ENCODE assay signal across 8 mouse cellular contexts in the genomic region with DNA sequence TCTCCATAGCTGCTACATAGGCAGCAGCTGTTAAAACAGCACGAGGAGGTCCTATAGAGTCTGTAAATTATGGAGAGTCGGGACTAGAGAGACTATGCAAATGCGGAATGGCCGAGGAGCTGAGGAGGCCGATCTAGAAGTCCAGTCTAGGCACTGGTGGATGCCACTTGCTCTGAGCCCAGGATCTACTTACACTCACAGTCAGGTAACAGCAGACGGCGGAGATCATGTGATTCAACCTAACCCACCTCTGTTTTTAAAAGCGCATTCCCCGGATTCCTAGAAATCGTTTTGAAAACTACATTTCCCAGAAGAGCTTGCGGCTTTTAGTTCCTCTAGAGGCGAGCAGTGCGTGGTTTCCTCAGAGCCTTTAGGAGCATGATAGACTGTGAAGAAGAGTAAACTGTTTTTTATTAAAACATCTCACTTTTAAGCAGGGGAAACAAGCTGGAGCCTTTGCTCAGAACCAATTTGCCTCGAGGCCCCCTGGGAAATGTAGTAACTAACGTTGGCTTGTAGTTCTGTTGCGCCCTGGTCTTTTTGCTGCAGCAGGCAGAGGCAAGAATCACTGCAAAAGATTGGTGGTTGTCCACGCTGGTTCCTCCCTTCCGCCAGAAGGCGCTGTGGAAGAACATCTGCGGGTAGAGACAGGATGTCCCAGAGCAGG.
DNase-seq lines count a peak whose midpoint lies in the region; ATAC-seq lines count a peak whose summit lies in the region.

No protein-coding gene starts in this region.

- peak overlapping the region; percentile 55 for H3K4me3 ChIP-seq in forebrain, embryonic 15.5 days
- peak overlapping the region; percentile 48 for H3K4me3 ChIP-seq in liver, embryonic 13.5 days (replicated peaks)
- peak overlapping the region; percentile 27 for H3K4me3 ChIP-seq in neural tube, embryonic 11.5 days (ENCODE audit: low read depth, low read length)

- peak overlapping the region; percentile 51 for H3K9ac ChIP-seq in forebrain, embryonic 15.5 days (replicated peaks)
- H3K9ac ChIP-seq in liver, embryonic 13.5 days = no peak overlapping the region
- H3K9ac ChIP-seq in neural tube, embryonic 11.5 days (ENCODE audit: low read length) = peak overlapping the region; percentile 2; the same call in 1 of the 2 replicates

- H3K9me3 ChIP-seq in forebrain, embryonic 15.5 days = no peaks in the 10 kb centered on the region
- no peaks in the 10 kb centered on the region for H3K9me3 ChIP-seq in liver, embryonic 13.5 days (replicated peaks)
- H3K9me3 ChIP-seq in neural tube, embryonic 11.5 days (ENCODE audit: control insufficient read depth, low read length) = no peaks in the 10 kb centered on the region

- peak; percentile 89 for ATAC-seq in cerebellum, adult (ENCODE audit: insufficient number of reproducible peaks, low FRiP score, low TSS enrichment)
- peak; percentile 88 for ATAC-seq in forebrain, embryonic 15.5 days (replicated peaks)
- 0 out of 2 replicates have a peak, but pooled peaks have one; percentile 50 for ATAC-seq in liver, embryonic 13.5 days (ENCODE audit: low read depth)
- ATAC-seq in neural tube, embryonic 11.5 days (ENCODE audit: insufficient read depth, low FRiP score, low TSS enrichment) = peak; percentile 67

- H3K27ac ChIP-seq in forebrain, embryonic 15.5 days (replicated peaks) = peak overlapping the region; percentile 85
- no peak overlapping the region for H3K27ac ChIP-seq in liver, embryonic 13.5 days
- H3K27ac ChIP-seq in neural tube, embryonic 11.5 days (ENCODE audit: low read depth, low read length) = no peak overlapping the region

- no peaks in the 10 kb centered on the region for H3K36me3 ChIP-seq in forebrain, embryonic 15.5 days
- no peaks in the 10 kb centered on the region for H3K36me3 ChIP-seq in liver, embryonic 13.5 days
- no peaks in the 10 kb centered on the region for H3K36me3 ChIP-seq in neural tube, embryonic 11.5 days (ENCODE audit: control insufficient read depth, insufficient read depth, low read length)

- H3K4me1 ChIP-seq in forebrain, embryonic 15.5 days = peaks cover 11% of the 10 kb centered on the region
- no peaks in the 10 kb centered on the region for H3K4me1 ChIP-seq in liver, embryonic 13.5 days (replicated peaks)
- H3K4me1 ChIP-seq in neural tube, embryonic 11.5 days (ENCODE audit: control insufficient read depth, insufficient read depth, low read length) = no peaks in the 10 kb centered on the region

- WGBS in forebrain, embryonic 15.5 days = 3% methylated on average over 20 of the region's 20 CpGs
- 3% methylated on average over 20 of the region's 20 CpGs for WGBS in liver, embryonic 13.5 days (ENCODE audit: insufficient replicate concordance)
- WGBS in neural tube, embryonic 11.5 days = 4% methylated on average over 20 of the region's 20 CpGs

- H3K4me2 ChIP-seq in forebrain, embryonic 15.5 days (replicated peaks) = peak overlapping the region; percentile 68
- H3K4me2 ChIP-seq in liver, embryonic 13.5 days = peak overlapping the region; percentile 52
- H3K4me2 ChIP-seq in neural tube, embryonic 11.5 days (ENCODE audit: low read depth) = peak overlapping the region; percentile 36

- H3K27me3 ChIP-seq in forebrain, embryonic 15.5 days = no peaks in the 10 kb centered on the region
- H3K27me3 ChIP-seq in liver, embryonic 13.5 days = no peaks in the 10 kb centered on the region
- no peaks in the 10 kb centered on the region for H3K27me3 ChIP-seq in neural tube, embryonic 11.5 days (ENCODE audit: control insufficient read depth, insufficient read depth, low read length)

- peak; percentile 20 to 21 for DNase-seq in CD8-positive naive resting alpha-beta T cell, adult 2 months (ENCODE audit: low read depth in 2 of 2, low spot score in 2 of 2)
- DNase-seq in heart, postnatal 10 days = peak; percentile 78 to 82
- DNase-seq in kidney, postnatal 36 days = peak; percentile 81 to 85
- DNase-seq in liver, embryonic 13.5 days = peak; percentile 19
- DNase-seq in neural tube, embryonic 11.5 days (ENCODE audit: low spot score) = peak; percentile 80
- peak; percentile 79 for DNase-seq in testis, postnatal 10 days (ENCODE audit: low spot score)

- intact Hi-C loops in heart, postnatal 10 days (cut with DNase I) = loop anchor here (5.0 kb wide), 2 partner anchors 65 to 130 kb away; no protein-coding TSS in a partner anchor

Comparison
In these comparisons a context has a peak if more than half of its experiments do, and no peak if none do; other contexts are left out.
1. DNase-seq: peak in every context shown above with its lines; median percentile 83 in kidney, postnatal 36 days; 80 in heart, postnatal 10 days; 80 in neural tube, embryonic 11.5 days; 79 in testis, postnatal 10 days; 20 in CD8-positive naive resting alpha-beta T cell, adult 2 months; 19 in liver, embryonic 13.5 days.